Mouse (Mus musculus) CH12.LX (cell line): ENCODE data around the gene Krt8.

Experiments used
- ETS1 ChIP-seq: conservative IDR thresholded peaks from 2 replicates; pipeline ENCODE4 v1.6.1; 2012; ENCODE audit warnings: low read depth, mild to moderate bottlenecking, inconsistent platforms, low read length, improper control_type of control experiment, moderate library complexity
- TCF12 ChIP-seq: IDR thresholded peaks from 2 replicates; pipeline ENCODE4 v1.6.1; 2014; ENCODE audit warnings: low read depth, mild to moderate bottlenecking, inconsistent platforms, low read length, improper control_type of control experiment

DNA sequence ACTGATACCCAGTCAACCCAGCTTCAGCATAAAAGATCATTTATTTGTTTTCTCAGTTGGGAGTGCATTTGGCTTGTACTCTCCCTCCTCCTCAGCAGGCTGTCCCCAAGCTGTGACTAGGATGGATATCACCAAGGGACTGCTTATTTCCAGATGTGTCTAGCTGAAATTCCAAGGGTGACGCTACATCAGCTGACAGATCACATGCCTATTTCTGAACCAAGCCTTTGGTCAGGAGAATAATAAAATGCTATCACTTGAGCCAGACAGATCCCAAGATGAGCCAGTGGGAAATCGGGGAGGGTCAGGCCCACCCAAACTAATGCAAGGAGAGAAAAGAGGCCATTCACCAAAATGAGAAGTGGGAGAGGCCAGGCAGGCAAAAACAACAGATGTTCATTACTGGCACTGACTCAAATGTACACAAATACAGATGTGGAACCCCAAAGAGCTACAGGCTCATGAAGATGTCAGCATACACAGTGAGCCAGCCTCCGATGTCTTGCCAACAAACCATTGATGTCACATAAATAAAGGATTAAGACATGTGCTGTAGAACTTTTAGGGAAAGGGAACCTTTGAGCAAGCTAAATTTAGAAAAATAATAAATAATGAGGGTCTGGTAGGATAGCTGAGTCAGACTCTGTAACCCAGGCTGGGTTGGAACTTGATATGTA is 6.4 kb upstream of the Krt8 start:
- TF ChIP-seq ETS1 (no peak), TCF12 (peak; percentile 42; the same call in 1 of the 2 replicates)
